Mouse (Mus musculus) stomach, postnatal 0 days (tissue): Measurements from ENCODE around the gene Tbc1d5. TPM values are rescaled to one million over a fixed set of nuclear protein-coding genes. Genes with fewer than 3 reads are reported as not detected.

ENCODE experiments used
- ATAC-seq: fragments of 200-750 bp; cut with Nextera tagmentation; 2 replicates; pipeline ENCODE4 v1.8.0; 2017; ENCODE audit not compliant: low FRiP score, low TSS enrichment
- DNase-seq: peaks from one replicate; pipeline ENCODE4 v3.0.0-alpha.2; 2016; ENCODE audit warnings: low spot score
- H3K27ac ChIP-seq: fragments of 300-500 bp; sonication (generic); replicated peaks from 2 replicates; pipeline ENCODE4 v1.5.1; 2014; ENCODE audit warnings: mild to moderate bottlenecking, control low read depth
- H3K27me3 ChIP-seq: fragments of 300-500 bp; sonication (generic); 2 replicates; pipeline ENCODE4 v1.6.1; 2014; ENCODE audit warnings: low read length; ENCODE audit not compliant: control insufficient read depth, insufficient read depth
- H3K36me3 ChIP-seq: fragments of 300-500 bp; sonication (generic); 2 replicates; pipeline ENCODE4 v1.6.1; 2014; ENCODE audit warnings: low read length, mixed read lengths; ENCODE audit not compliant: control insufficient read depth, insufficient read depth
- H3K4me1 ChIP-seq: fragments of 300-500 bp; sonication (generic); replicated peaks from 2 replicates; pipeline ENCODE4 v1.6.1; 2014; ENCODE audit warnings: antibody characterized with exemption; ENCODE audit not compliant: control insufficient read depth, insufficient read depth
- H3K4me2 ChIP-seq: fragments of 300-500 bp; sonication (generic); replicated peaks from 2 replicates; pipeline ENCODE4 v1.6.1; 2014; ENCODE audit warnings: low read depth, mild to moderate bottlenecking, control low read depth, moderate library complexity
- H3K4me3 ChIP-seq: fragments of 300-500 bp; sonication (generic); 2 replicates; pipeline ENCODE4 v1.5.1; 2014; ENCODE audit warnings: low read depth, low read length, control low read depth
- H3K9ac ChIP-seq: fragments of 300-500 bp; sonication (generic); 2 replicates; pipeline ENCODE4 v1.6.1; 2014; ENCODE audit warnings: mild to moderate bottlenecking, low read length, control low read depth, mixed read lengths
- H3K9me3 ChIP-seq: fragments of 300-500 bp; sonication (generic); 2 replicates; pipeline ENCODE4 v1.6.1; 2016; ENCODE audit warnings: low read length; ENCODE audit not compliant: control insufficient read depth
- CTCF ChIP-seq: IDR thresholded peaks from 2 replicates; pipeline ENCODE4 v1.5.1; 2016; ENCODE audit warnings: antibody characterized with exemption, low read depth, mild to moderate bottlenecking, moderate library complexity
- EP300 ChIP-seq: optimal IDR thresholded peaks from 2 replicates; pipeline ENCODE3; 2016; ENCODE audit warnings: antibody characterized with exemption
- WGBS: fragments of 180-500 bp; shearing (Covaris S2); extraction: QIAGEN DNeasy Blood & Tissue Kit; methylation state at CpG from one replicate; pipeline ENCODE4 v1.1.7; 2014; 5-methylcytosine and 5-hydroxymethylcytosine counted together
- polyA plus RNA-seq: library from polyadenylated mRNA; unstranded; fragments of >200 nt; fragmentation: Nextera tagmentation; extraction: Ambion mirVana; gene quantifications from 2 replicates; pipeline ENCODE4 v1.2.1, GENCODE M21; 2015

The Tbc1d5 gene
- polyA plus RNA-seq, 1 experiment from 2014 or later: 2.8 TPM

DNA sequence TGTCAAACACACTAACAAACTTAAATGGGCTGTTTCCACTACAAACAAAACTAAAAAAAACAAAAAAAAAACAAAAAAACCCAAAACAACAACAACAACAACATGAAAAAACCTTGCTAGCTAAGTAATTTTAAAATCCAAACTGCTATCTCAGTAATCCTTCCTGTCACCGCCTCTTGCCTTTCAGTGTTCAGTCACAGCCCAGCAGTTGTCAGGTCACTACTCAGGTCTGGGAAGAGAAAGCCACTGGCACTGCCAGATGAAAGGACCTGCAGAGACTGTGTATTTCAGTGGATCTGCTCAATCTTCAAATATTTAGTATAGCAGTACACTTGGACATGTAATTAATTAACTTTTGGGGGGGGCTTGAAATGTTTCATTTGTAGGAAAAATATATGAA is 272.5 kb downstream of the Tbc1d5 start:
- Histone ChIP-seq H3K27ac (no peak overlapping the region), H3K4me3 (no peak overlapping the region), H3K9ac (no peak overlapping the region), H3K4me2 (no peak overlapping the region), H3K27me3 (no peaks in the 10 kb centered on the region), H3K9me3 (no peaks in the 10 kb centered on the region), H3K4me1 (no peaks in the 10 kb centered on the region), H3K36me3 (no peaks in the 10 kb centered on the region)
- 65% methylated on average over 1 of the region's 1 CpGs for whole genome bisulfite sequencing
- ATAC-seq (no peak), DNase-seq (no peak)
- no peak for TF ChIP-seq CTCF
- TF ChIP-seq EP300: no peak

DNA sequence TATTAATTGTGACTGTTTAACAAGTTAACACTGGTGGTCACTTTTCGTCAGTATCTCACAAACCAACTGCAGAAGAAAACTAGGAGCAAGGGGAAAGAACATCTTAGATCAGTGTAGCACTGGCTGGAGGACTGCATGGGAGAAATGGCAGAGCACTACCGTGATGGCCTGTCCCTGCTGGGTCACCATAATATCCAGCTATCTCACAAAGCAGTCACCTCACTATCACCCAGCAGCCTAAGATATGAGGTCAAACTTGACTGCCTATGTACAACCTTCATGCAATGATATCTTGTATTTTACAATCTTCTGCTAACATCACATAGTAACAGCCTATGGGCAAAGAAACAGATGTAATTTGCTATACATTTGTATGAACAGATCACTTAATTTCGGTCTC is 274.7 kb downstream of the Tbc1d5 start:
- Histone ChIP-seq H3K9me3 (no peaks in the 10 kb centered on the region), H3K4me1 (no peaks in the 10 kb centered on the region), H3K27ac (no peak overlapping the region), H3K36me3 (no peaks in the 10 kb centered on the region), H3K27me3 (no peaks in the 10 kb centered on the region), H3K4me2 (no peak overlapping the region), H3K9ac (no peak overlapping the region), H3K4me3 (no peak overlapping the region)
- WGBS: 79% methylated on average over 3 of the region's 3 CpGs
- ATAC-seq (no peak), DNase-seq (no peak)
- TF ChIP-seq CTCF: no peak
- TF ChIP-seq EP300: no peak

DNA sequence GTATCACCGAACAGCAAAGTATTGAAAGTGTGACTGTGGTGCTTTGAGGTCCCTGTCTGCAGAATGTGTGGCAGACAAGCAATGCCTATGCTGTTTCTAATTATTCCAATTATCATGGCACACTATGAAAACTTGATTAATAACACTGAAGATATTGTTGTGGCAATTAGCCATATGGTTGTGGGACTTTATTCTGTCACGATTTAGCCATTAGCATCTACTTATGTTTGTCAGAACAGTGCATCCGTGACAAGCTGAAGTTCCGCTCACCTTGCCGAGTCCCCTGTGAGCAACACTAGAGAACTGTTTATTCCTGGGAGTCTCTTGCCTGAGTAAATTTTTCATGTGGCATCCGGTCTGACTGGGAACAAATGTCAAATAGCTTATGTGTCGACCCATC is 281.3 kb downstream of the Tbc1d5 start:
- H3K4me2 ChIP-seq: no peak overlapping the region
- no peaks in the 10 kb centered on the region for H3K9me3 ChIP-seq
- DNase-seq (no peak), ATAC-seq (no peak)
- TF ChIP-seq EP300 (no peak), CTCF (no peak)
- H3K27ac ChIP-seq: no peak overlapping the region
- H3K36me3 ChIP-seq: no peaks in the 10 kb centered on the region
- H3K4me3 ChIP-seq: no peak overlapping the region
- H3K9ac ChIP-seq: no peak overlapping the region
- no peaks in the 10 kb centered on the region for H3K27me3 ChIP-seq
- WGBS: 69% methylated on average over 7 of the region's 7 CpGs
- no peaks in the 10 kb centered on the region for H3K4me1 ChIP-seq

DNA sequence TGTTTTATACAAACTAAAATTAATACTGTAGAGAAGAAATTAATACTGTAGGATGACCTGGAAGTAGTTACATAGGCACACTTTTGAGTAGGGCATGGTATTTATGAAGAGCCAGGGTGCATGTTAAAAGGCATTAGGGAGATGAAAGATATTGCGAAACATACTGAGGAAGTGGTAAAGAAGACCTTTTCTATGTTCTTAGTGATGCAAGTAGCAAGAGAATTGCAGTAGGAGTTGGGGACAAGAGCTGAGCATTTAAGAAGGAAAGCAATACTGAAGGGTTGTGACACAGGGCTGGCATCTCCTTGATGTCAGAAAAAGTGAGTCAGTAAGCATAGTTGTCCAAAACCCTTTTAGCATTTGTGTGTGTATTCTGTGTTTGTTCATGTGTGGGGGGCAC is 289.7 kb downstream of the Tbc1d5 start:
- Histone ChIP-seq H3K9ac (no peak overlapping the region), H3K4me1 (no peaks in the 10 kb centered on the region), H3K4me2 (no peak overlapping the region), H3K9me3 (no peaks in the 10 kb centered on the region), H3K4me3 (no peak overlapping the region), H3K36me3 (no peaks in the 10 kb centered on the region), H3K27me3 (no peaks in the 10 kb centered on the region), H3K27ac (no peak overlapping the region)
- TF ChIP-seq CTCF (no peak), EP300 (no peak)
- 96% methylated on average over 1 of the region's 1 CpGs for WGBS
- no peak for ATAC-seq
- DNase-seq: no peak

DNA sequence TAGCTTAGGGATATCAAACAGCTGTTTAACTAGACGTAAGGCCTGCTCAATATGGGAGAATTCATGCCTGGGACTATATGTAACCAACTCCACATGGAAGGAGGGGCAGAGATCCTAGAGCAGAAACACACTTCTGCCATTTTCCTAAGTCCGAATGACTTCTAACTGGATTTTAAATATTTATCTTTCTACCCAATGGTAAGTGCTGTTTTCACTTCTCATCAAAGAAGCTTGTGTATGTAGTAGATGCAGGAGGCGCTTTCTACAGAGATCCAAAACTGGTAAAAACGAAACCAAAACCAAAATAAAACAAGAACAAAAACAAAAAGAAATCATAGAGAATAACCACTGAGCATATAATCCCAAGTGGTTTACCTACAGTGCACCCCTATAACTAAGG is 299.2 kb downstream of the Tbc1d5 start:
- H3K27me3 ChIP-seq: no peaks in the 10 kb centered on the region
- H3K4me3 ChIP-seq: no peak overlapping the region
- 78% methylated on average over 4 of the region's 4 CpGs for WGBS
- no peak for TF ChIP-seq EP300
- no peak for TF ChIP-seq CTCF
- H3K4me1 ChIP-seq: no peaks in the 10 kb centered on the region
- H3K9me3 ChIP-seq: no peaks in the 10 kb centered on the region
- ATAC-seq (no peak), DNase-seq (no peak)
- no peaks in the 10 kb centered on the region for H3K36me3 ChIP-seq
- no peak overlapping the region for H3K27ac ChIP-seq
- no peak overlapping the region for H3K9ac ChIP-seq
- H3K4me2 ChIP-seq: no peak overlapping the region

DNA sequence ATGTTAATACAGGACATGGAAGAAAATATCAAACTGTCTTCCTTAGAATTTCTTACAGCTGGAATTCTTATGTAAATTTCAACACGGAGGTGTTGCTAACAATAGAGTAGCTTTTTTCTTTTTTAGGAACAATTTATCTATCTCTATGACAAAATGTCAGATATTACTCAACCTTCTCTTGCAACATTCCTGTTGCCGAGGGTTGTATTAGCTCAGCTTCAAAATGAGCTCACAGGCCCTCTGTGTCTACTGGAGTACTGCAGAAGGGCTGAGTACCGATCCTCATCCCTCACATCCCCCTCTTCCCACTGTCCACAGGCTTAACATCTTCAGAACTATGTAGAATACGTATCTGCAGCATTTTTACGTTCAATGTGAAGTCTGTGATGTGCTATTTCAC is 302.7 kb downstream of the Tbc1d5 start:
- no peak overlapping the region for H3K4me2 ChIP-seq
- 68% methylated on average over 5 of the region's 5 CpGs for WGBS
- no peak overlapping the region for H3K9ac ChIP-seq
- no peaks in the 10 kb centered on the region for H3K27me3 ChIP-seq
- DNase-seq (no peak), ATAC-seq (no peak)
- H3K4me1 ChIP-seq: no peaks in the 10 kb centered on the region
- H3K9me3 ChIP-seq: no peaks in the 10 kb centered on the region
- H3K27ac ChIP-seq: no peak overlapping the region
- H3K4me3 ChIP-seq: no peak overlapping the region
- no peak for TF ChIP-seq EP300
- no peaks in the 10 kb centered on the region for H3K36me3 ChIP-seq
